Mouse (Mus musculus): Measurements from ENCODE around the gene Ubox5. TPM values are rescaled to one million over a fixed set of nuclear protein-coding genes. Genes with fewer than 3 reads are reported as not detected.

The Ubox5 gene
- total RNA-seq, 2 experiments from 2014 or later = 8.3 to 15.6 TPM

DNA sequence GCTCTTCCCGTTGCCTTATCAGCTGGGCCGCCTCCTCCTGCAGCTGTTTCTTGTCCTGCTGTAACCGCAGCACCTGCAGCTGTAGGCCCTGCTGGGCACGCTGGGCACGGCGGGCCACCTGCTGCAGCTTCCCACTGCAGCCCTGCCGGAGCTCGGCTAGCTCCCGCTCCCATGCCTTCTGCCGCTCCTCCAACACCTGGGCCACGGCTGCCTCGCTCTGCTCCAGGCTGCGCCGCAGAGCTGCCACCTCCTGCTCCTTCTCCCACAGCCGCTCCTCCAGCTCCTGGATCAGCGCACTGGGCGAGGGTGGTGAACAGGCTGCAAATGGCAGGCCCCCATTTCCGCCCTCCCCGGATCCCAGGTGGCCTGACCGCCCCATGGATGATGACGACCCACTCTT is 6.0 kb upstream of the Ubox5 start:
- peak; percentile 81 for ATAC-seq (replicated peaks; ENCODE audit: low FRiP score, low TSS enrichment, poor library complexity, severe bottlenecking)

DNA sequence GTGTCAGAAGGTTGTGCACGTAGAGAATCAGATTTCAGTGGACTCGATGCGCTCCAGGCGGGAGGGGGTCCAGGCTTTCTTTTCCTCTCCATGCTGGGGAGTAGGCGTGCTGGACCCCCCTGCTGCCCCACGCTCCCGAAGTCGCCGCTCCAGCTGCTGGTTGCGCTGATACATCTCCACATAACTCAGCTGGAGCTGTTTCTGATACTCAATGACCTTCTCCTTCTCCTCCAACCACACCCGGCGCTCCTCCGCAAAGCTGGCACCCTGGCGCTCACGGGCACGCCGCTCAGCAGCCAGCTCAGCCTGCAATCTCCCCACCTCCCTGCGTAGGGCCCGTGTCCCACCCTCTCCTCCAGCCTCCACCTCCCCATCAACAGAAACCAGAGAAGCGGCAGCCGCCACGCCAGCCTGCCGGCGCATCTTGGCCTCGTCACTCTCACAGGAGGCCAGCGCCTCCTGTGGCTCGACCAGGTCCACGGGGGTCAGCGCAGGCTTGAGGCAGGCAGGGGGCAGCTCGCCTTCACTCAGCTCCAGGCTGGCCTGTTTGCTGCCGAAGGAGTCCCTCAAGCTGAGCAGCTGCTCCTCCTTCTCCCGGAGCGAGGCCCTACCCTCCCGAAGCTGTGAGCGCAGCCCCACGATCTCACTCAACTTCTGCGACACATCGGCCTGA is 5.0 kb upstream of the Ubox5 start:
- peak; percentile 32; the same call in 1 of the 2 replicates for ATAC-seq (replicated peaks; ENCODE audit: low FRiP score, low TSS enrichment, poor library complexity, severe bottlenecking)

DNA sequence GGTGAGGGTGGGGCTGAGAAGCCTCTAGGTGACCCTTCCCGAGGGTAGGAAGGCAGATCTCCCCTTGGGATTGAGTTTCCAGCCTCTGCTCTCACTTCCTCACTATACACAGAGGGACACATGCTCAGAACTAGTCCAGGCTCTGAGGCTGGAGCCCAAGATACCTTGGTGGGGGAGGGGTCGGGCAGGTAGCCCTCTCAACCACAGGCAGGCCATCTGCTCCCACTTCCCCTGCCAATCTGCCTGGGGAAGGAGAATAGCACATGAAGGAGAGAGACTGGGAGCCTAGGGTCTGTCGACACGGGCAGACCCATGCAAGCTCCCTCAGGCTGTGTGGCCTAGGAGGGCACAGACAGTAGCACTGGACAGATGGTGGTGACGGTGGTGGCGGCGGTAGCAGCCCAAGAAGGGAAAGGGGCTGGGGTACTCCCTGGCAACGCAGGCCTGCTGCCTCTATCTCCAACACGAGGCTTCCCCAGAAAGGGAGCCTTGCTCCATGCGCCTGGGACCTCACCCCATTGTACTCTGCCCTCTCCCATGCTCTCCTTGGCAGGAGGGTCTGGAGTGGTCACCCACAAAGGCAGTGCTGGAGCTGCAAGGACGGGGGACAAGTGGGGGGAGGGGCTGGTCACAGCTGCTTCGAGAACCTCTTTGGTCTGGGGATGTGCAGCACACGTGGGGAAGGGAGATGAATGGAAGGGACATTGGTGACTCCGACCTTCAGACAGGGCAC is 4.3 kb upstream of the Ubox5 start:
- no peak for ATAC-seq (replicated peaks; ENCODE audit: low FRiP score, low TSS enrichment, poor library complexity, severe bottlenecking)

DNA sequence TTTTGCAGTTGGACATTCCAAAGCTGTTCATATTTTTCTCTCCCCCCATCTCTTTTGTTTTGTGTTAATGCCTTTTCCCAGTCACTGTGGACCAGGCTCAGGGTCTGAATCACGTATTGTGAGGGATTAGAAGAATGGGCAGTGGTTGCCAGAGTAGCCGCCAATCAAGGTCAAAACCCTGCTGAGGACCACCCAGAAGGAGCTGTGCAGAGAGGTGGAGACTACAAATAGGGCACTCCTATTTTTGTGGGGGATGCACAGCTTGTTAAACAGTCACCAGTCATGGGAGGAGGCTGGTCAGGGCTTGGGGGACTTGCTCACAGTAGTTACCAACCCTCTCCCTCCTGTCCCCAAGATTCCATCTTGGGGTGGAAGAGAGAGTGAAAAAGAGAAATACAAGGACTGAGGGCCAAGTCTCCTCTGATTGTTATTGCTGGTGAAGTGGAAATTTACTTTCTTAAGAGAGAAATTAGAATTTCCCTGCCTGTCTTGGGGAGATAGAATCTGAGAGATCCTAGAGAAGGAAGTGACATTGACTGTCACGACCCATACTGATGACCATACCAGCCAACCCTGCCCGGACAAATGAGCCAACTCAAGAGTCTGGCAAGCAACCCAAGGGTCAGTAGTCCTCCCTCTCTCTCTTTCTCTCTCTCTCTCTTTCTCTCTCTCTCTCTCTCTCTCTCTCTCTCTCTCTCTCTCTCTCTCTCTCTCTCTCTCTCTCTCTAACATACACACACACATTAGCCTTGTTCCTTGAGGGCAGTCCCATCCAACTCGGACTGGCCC is 3.2 kb upstream of the Ubox5 start:
- no peak for ATAC-seq (replicated peaks; ENCODE audit: low FRiP score, low TSS enrichment, poor library complexity, severe bottlenecking)

DNA sequence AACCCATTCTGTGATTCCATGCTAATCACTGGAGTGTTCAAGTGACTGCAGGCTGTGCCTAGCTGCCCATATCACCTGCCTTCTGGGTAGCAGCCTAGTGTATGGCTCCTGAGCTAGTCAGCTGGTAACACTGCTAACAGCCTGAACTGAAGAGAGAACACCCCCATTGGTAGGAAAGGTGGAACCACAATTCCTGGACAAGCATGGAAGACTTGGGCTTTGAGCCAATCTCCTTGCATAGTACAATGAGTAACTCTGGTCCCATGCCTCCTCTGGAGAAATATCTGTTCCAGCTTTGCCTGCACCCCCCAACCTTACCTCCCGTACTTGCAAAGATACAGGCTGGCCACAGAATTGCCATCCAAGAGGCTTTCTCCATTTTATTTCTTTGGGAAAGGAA is 2.6 kb upstream of the Ubox5 start:
- ATAC-seq (replicated peaks; ENCODE audit: low FRiP score, low TSS enrichment, poor library complexity, severe bottlenecking) = no peak

DNA sequence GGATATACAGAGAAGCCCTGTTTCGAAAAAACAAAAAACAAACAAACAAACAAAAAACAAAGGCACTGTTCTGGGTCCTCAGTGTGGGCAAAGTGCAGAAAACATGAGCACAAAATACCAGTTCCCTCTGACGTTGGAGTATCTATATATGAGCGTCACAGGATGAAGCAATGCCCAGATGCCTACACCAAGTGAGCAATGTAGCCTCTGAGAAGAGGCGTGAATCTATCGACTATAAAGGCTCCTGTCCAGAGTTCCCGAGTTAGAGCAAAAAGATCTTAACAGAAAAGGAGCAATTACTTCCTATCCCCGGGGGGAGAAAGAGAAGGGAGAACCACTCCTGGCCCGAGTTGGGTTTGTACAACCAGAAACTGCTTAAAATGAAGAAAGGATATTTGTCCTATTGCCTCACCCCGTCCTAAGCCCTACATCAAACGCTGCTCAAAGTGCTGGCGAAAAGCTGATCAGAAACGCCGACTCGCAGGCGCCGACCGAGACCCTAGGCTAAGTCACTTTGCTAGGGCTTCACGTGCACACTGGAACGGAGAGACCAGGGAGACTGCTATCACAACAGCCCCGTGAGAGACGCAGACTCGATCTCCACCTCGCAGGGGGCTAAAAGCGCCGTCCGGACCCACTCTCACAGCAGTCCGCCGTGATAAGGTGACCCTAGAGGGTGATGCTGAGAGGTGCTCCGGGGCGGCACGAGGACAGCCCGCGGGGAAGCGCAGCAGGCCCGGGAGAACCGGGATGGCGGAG is 579 bp downstream of the Ubox5 start:
- peak; percentile 51 for ATAC-seq (replicated peaks; ENCODE audit: low FRiP score, low TSS enrichment, poor library complexity, severe bottlenecking)

DNA sequence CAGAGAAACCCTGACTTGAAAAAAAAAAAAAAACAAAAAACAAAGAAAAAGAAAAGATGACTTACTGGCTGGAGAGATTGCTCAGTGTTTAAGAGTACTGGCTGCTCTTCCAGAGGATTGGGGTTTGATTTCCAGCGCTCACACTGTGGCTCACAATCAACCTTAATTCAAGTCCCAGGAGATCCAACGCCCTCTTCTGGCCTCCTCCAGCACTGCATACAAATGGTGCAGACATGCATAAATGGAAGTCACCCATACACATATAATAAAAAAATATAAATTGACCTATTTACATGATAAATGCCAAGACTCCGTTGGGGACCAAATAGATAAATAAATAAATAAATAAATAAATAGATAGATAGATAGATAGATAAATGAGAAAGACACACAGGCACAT is 1.4 kb downstream of the Ubox5 start:
- no peak for ATAC-seq (replicated peaks; ENCODE audit: low FRiP score, low TSS enrichment, poor library complexity, severe bottlenecking)

DNA sequence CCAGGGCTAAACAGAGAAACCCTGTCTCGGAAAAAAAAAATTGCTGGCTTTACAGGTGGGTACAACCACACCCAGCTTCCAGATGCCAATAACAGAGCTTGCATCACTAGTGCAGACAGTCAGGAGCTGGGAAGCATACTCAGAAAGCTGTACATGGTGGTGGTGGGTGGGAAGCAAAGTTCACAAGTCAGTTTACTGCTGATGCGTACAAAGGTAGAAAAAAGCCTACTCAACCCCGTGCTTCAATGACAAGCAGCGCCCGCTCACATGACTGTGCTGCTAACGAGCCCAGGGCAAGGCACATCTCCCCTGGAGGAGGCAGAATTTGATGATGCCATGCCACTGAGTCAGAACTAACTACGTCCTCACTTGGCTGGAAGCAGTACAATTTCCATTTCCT is 10.9 kb downstream of the Ubox5 start:
- ATAC-seq (replicated peaks; ENCODE audit: low FRiP score, low TSS enrichment, poor library complexity, severe bottlenecking) = no peak

DNA sequence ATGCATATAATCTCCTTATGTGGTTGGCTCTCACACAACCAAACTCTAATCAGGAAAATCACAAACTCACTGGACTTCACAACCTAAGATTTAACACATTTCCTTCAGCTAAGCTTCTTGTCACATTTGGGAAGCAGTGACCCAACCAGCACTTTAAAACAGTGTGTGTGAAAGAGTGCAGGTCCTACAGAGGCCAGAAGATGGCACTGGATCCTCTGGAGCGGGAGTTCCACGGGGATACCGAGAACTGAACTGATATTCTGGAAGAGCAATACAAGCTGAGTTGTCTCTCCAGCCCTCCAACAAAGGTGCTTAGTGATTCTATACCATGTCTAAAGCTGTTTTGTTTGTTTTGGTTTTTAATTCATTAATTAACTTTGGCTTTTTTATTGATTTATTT is 16.7 kb downstream of the Ubox5 start:
- ATAC-seq (replicated peaks; ENCODE audit: low FRiP score, low TSS enrichment, poor library complexity, severe bottlenecking) = 0 out of 2 replicates have a peak, but pooled peaks have one; percentile 63

DNA sequence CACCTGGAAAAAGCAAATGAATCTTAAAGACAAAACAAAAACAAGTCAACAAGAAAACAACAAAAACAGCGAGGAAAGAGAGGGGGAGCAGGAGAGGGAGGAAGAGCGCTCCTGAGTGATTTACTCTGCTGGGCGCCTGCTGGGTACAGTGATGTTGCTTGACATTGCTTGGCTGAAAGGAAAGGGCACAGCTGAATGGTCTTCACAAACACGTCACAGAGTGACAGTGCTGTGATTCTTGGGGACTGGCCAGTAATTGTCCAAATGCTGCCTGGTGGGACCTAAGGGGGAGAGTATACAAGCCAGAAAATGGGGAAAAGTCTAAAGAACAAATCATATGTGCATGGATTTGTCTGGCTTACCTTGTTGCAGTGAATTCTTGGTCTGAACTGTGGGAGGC is 27.6 kb downstream of the Ubox5 start:
- ATAC-seq (replicated peaks; ENCODE audit: low FRiP score, low TSS enrichment, poor library complexity, severe bottlenecking) = no peak

DNA sequence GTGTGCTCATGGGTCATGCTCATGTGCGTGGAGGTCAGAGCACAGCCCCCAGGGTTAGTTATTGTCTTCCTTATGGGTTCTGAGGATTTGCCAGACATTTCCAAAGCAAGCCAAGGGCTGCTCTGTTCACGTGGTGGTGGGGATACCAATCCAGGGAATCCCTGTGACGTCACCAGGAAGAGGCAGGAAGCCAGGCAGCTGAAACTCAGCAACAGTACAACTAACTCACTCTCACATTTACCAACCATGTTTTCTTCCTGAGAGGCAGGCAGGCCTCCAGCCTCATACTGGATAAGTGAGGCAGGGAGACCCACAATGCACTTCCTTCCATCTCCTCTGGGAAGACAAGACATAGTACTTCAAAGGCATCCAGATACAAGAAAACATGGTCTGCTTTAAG is 31.4 kb downstream of the Ubox5 start:
- no peak for ATAC-seq (replicated peaks; ENCODE audit: low FRiP score, low TSS enrichment, poor library complexity, severe bottlenecking)

DNA sequence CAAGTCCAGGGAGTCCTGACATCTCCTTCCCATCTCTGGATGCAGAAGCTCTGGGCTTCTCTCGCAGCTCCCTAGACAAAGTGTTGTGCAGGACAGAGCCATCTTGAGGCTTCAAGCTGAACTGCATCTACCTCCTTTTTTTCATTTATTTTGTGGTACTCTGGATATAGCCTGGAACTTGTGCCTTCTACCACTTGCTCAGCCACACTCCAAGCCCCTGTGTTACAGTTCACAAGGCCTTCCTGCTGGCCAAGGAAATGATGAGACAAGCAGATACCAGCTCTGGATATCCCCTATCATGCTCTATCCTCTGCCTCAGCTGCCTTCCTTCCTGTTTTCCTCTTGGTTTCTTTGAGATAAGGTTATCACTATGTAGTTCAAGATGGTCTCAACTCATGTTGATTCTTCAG is 32.2 kb downstream of the Ubox5 start:
- ATAC-seq (replicated peaks; ENCODE audit: low FRiP score, low TSS enrichment, poor library complexity, severe bottlenecking) = peak; percentile 65

DNA sequence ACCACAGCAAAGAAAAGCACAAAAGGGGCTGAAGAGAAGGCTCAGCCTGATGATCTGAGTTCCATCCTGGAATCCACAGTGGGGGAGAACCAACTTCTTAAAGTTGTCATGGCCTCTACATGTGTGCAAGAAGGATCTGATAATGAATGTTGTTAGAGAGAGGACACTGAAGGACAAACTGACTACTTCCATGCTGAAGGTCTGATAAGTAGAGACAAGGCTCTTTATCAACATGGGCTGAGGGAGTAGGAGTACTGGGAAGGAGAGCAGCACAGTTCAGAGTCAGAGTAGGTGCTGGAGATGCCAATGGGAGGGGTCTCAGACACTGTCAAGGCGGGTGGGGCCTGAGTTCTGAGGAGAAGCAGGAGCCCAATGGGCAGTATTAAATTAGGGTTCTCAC is 34.2 kb downstream of the Ubox5 start:
- ATAC-seq (replicated peaks; ENCODE audit: low FRiP score, low TSS enrichment, poor library complexity, severe bottlenecking) = peak; percentile 34; the same call in 1 of the 2 replicates

DNA sequence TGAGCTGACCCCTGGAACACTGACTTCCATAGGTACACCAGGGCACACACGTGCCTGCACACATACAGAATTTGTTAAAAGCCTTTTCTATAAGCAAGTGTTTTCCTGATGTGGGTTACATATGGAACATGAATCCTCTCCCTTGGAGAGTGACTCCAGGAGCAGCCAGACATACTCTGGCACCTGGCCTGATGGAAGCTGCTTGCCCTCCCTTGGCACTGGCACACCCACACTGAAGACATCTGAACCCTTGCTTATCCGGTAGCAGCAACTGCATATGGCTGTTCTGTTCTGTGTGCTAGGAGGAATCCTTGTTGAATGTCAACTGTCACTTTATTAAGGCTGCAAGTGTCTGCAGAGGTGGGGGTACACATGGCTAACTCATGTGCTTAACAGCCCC is 38.8 kb downstream of the Ubox5 start:
- no peak for ATAC-seq (replicated peaks; ENCODE audit: low FRiP score, low TSS enrichment, poor library complexity, severe bottlenecking)

DNA sequence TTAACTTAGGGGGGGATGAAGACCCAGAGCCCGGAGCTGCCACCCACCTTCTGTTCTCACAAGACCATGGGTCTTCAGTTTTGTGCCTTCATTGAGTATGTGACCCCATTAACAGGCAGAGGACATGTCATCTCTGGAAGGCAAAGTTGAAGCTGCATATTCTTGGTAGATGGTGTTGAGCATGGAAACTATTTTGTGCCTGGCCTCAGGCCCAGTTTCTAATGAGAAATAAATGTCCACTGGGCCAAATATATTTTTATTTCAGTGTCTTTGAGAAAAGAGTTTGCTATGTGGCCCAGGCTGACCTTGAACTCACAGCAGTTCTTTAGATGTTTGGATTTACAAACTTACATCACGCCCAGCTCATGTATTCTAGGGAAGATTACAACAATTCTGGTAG is 40.1 kb downstream of the Ubox5 start:
- ATAC-seq (replicated peaks; ENCODE audit: low FRiP score, low TSS enrichment, poor library complexity, severe bottlenecking) = no peak

DNA sequence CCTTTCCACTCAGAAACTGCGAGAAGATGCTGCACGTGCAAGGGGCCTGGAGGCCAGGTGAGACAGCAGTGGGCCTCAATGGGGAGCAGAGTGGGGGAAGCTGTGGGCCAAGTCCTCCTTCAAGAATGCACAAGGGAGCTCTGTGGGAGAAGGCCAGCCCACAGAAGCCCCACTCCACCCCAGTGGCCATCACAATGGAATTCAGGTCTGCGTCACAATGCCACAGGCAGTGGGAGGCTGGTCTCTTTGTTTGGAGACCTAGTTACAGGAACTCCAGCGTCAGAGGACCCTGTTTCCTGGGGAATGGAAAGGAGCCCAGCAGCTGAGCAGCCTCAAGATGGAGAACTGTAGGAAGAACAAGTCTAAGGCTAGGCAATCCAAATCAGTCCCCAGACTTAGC is 40.7 kb downstream of the Ubox5 start:
- ATAC-seq (replicated peaks; ENCODE audit: low FRiP score, low TSS enrichment, poor library complexity, severe bottlenecking) = no peak

DNA sequence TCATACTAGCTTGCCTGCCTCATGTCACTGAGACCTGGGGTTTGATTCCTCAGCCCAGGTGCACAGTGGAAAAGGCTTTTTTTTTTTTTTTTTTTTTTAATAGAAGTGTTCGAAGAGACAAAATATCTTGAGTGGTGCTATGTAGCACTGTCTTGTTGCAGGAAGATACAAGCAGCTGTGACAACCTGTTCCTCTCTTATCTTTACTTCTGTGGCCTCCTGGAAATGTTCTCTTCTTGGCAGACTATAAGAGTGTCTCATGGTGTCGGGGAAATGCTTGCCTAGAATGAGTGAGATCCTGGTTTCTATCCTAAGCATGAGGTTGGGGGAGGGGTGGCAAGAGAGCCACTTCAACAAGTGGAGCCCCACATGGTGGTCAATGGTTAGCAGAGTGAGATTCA is 41.5 kb downstream of the Ubox5 start:
- ATAC-seq (replicated peaks; ENCODE audit: low FRiP score, low TSS enrichment, poor library complexity, severe bottlenecking) = peak; percentile 32; the same call in 1 of the 2 replicates

DNA sequence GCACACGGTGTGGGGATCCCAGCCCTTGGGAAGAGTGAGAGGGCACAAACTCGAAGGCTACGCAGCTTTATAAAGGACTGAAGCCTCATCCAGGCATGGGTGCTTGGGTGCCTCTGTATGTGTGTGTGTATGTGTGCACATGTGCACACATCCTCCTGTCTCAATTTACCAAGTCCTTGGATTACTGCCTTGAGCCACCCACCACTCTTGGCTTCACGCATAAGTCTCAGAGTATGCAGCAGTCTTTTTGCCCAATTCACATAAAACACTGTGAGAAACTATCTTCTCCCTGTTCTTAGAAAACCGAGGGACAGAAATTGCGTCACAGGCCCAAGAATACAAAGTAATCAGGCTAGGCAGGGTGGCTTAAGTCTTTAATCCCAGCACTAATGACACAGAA is 43.8 kb downstream of the Ubox5 start:
- no peak for ATAC-seq (replicated peaks; ENCODE audit: low FRiP score, low TSS enrichment, poor library complexity, severe bottlenecking)

DNA sequence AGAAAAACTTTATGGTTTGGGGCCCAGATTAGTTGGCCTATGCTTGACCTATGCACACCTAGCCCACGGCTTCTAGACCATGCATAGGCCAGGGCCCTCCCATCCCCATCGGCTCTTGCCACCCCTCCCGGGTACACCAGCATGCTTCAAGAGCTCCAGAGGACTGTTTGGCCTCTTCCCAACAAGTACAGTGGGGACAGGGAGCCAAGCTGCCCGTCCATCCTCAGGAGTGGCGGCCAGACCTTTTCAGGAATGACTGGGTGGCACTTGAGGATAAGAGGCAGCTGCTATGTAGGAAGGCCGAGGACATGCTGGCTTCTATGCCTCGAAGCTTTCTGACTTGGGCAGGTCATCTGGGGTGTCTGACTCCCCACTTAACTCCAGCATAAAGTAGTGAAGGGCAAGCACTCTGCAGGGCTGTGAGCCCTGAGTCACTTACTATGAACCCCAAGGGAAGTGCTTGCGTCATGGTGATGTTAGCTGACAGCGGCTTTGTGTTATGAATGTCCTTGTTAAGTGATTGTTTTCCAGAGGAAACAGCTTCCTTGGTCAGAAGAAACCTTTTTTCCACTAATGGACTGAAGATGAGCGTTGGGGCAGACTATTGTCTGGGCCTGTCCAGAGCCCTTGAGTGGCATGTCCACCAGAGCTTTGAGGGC is 45.8 kb downstream of the Ubox5 start:
- ATAC-seq (replicated peaks; ENCODE audit: low FRiP score, low TSS enrichment, poor library complexity, severe bottlenecking) = no peak
